Mouse (Mus musculus): Measurements from ENCODE around the gene Arhgef25. TPM values are rescaled to one million over a fixed set of nuclear protein-coding genes. Genes with fewer than 3 reads are reported as not detected.

Arhgef25 gene
- polyA plus RNA-seq, 1 experiment from 2014 or later = 32.7 TPM

GRCm38 (mm10) chr10:127171631-127172200 is 18.2 kb downstream of the Arhgef25 start:
- no peak overlapping the region for H3K27ac ChIP-seq (replicated peaks)
- 89% methylated on average over 15 of the region's 15 CpGs for WGBS
- H3K4me2 ChIP-seq = no peak overlapping the region
- no peak for ATAC-seq (ENCODE audit: low FRiP score)
- H3K36me3 ChIP-seq = peaks cover 41% of the 10 kb centered on the region
- no peak overlapping the region for H3K4me3 ChIP-seq (replicated peaks)
- no peak overlapping the region for H3K9ac ChIP-seq (replicated peaks)
- H3K9me3 ChIP-seq (replicated peaks) = no peaks in the 10 kb centered on the region
- peaks cover 29% of the 10 kb centered on the region for H3K4me1 ChIP-seq
- peaks cover 62% of the 10 kb centered on the region for H3K27me3 ChIP-seq (replicated peaks)

DNA sequence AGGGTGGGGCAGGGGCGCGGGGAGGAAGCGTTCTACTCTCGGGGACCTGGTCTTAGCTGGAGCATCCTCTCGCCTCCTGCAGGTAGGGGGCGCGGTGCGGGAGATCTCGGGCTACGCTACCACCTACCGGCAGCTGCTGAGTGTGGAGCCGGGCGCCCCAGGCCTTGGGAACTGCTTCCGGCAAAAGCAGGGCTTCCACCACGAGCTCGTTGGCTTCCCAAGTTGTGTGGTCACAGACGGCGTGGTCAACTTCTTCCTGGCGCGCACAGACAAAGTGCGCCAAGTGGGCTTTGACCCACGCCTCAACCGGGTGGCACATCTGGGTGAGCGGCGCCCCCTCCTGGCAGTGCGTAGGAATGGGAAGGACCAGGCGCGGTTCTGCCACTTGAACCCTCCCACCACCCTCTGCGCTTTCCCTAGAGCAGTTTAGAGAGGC is 19.0 kb downstream of the Arhgef25 start:
- H3K36me3 ChIP-seq = peaks cover 41% of the 10 kb centered on the region
- H3K27ac ChIP-seq (replicated peaks) = no peak overlapping the region
- H3K4me3 ChIP-seq (replicated peaks) = peak overlapping the region; percentile 21
- peak overlapping the region; percentile 53 for H3K4me2 ChIP-seq
- H3K9ac ChIP-seq (replicated peaks) = no peak overlapping the region
- H3K9me3 ChIP-seq (replicated peaks) = no peaks in the 10 kb centered on the region
- ATAC-seq (ENCODE audit: low FRiP score) = peak; percentile 18; the same call in 1 of the 2 replicates
- WGBS = 1% methylated on average over 29 of the region's 29 CpGs
- H3K4me1 ChIP-seq = peaks cover 33% of the 10 kb centered on the region
- peaks cover 53% of the 10 kb centered on the region for H3K27me3 ChIP-seq (replicated peaks)

DNA sequence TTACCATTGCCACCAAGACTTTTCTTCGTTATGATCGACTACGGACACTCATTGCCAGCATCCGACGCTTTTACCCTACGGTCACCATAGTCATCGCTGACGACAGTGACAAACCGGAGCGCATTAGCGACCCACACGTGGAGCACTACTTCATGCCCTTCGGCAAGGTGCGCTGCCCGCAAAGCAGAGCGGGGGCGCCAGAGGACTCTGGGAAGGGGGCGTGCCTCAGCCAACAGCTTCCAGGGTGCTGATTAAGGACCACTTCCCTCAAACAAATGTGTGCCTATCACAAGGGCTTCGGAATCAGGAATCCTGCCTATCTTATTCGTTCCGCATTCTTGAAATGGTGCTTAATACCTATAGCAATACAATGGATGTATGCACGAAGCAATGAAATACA is 19.9 kb downstream of the Arhgef25 start:
- no peak overlapping the region for H3K9ac ChIP-seq (replicated peaks)
- no peak overlapping the region for H3K27ac ChIP-seq (replicated peaks)
- peak overlapping the region; percentile 53 for H3K4me2 ChIP-seq
- no peaks in the 10 kb centered on the region for H3K9me3 ChIP-seq (replicated peaks)
- H3K4me3 ChIP-seq (replicated peaks) = no peak overlapping the region
- peaks cover 33% of the 10 kb centered on the region for H3K4me1 ChIP-seq
- ATAC-seq (ENCODE audit: low FRiP score) = no peak
- 5% methylated on average over 22 of the region's 22 CpGs for WGBS
- peaks cover 41% of the 10 kb centered on the region for H3K36me3 ChIP-seq
- H3K27me3 ChIP-seq (replicated peaks) = peaks cover 46% of the 10 kb centered on the region

DNA sequence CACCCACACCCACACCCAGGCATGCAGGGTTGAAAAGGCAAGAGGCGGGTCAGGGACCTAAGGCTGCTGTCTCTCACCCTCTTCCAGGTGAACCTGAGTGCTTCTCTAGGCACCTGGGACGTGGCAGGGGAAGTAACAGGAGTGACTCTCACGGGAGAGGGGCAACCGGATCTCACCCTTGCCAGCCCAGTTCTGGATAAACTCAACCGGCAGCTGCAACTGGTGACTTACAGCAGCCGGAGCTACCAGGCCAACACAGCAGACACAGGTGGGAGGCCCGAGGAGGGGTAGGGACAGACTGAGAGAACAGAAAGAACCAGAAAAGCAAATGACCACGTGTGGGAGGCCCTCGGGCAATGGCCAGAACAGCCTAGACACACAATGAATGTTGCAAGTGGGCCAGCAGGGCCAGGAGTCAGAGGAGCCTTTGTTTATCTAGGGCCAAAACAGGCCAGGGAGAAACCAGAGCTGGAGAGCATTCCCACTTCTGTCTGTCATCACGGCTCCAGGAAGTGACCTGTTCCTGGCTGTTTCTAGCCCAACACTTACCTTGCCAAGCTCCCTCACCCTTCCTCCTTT is 22.2 kb downstream of the Arhgef25 start:
- ATAC-seq (ENCODE audit: low FRiP score) = no peak
- Histone ChIP-seq H3K9ac (replicated peaks) (peak overlapping the region; percentile 97; the same call in 1 of the 2 replicates), H3K27me3 (replicated peaks) (peaks cover 43% of the 10 kb centered on the region), H3K27ac (replicated peaks) (no peak overlapping the region), H3K4me1 (peaks cover 38% of the 10 kb centered on the region), H3K36me3 (peaks cover 30% of the 10 kb centered on the region), H3K9me3 (replicated peaks) (no peaks in the 10 kb centered on the region), H3K4me2 (peak overlapping the region; percentile 81), H3K4me3 (replicated peaks) (peak overlapping the region; percentile 73; the same call in 1 of the 2 replicates)
- WGBS = 59% methylated on average over 10 of the region's 10 CpGs

- peak overlapping the region; percentile 81 for H3K4me2 ChIP-seq
- H3K36me3 ChIP-seq = peaks cover 25% of the 10 kb centered on the region
- peak overlapping the region; percentile 95 for H3K27ac ChIP-seq (replicated peaks)
- H3K4me3 ChIP-seq (replicated peaks) = peak overlapping the region; percentile 73
- peaks cover 38% of the 10 kb centered on the region for H3K4me1 ChIP-seq
- H3K27me3 ChIP-seq (replicated peaks) = peaks cover 43% of the 10 kb centered on the region
- H3K9me3 ChIP-seq (replicated peaks) = no peaks in the 10 kb centered on the region
- H3K9ac ChIP-seq (replicated peaks) = peak overlapping the region; percentile 97
- ATAC-seq (ENCODE audit: low FRiP score) = no peak
- WGBS = 23% methylated on average over 15 of the region's 15 CpGs
Observed at GRCm38 (mm10) chr10:127166771-127167613, 22.9 kb downstream of the Arhgef25 start.

DNA sequence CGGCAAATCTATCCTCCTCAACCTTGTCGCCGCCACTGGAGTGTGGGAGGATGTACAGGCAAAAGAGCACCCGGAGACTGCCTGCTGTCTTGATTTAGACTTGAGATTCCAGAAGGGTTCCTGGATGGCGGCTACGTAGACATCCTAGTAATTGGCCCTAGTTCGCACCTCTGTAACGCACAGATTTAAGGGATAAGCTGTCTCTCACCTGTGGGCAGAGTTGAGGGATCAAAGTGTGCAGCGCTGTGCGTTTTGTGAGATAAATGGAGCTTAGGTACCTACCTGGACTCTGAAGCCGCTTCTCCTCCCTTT is 23.5 kb downstream of the Arhgef25 start:
- Histone ChIP-seq H3K4me3 (replicated peaks) (peak overlapping the region; percentile 73), H3K9ac (replicated peaks) (peak overlapping the region; percentile 97), H3K27me3 (replicated peaks) (peaks cover 37% of the 10 kb centered on the region), H3K4me1 (peaks cover 38% of the 10 kb centered on the region), H3K36me3 (peaks cover 19% of the 10 kb centered on the region), H3K27ac (replicated peaks) (peak overlapping the region; percentile 95), H3K9me3 (replicated peaks) (no peaks in the 10 kb centered on the region), H3K4me2 (peak overlapping the region; percentile 81)
- no peak for ATAC-seq (ENCODE audit: low FRiP score)
- WGBS = 2% methylated on average over 11 of the region's 11 CpGs

DNA sequence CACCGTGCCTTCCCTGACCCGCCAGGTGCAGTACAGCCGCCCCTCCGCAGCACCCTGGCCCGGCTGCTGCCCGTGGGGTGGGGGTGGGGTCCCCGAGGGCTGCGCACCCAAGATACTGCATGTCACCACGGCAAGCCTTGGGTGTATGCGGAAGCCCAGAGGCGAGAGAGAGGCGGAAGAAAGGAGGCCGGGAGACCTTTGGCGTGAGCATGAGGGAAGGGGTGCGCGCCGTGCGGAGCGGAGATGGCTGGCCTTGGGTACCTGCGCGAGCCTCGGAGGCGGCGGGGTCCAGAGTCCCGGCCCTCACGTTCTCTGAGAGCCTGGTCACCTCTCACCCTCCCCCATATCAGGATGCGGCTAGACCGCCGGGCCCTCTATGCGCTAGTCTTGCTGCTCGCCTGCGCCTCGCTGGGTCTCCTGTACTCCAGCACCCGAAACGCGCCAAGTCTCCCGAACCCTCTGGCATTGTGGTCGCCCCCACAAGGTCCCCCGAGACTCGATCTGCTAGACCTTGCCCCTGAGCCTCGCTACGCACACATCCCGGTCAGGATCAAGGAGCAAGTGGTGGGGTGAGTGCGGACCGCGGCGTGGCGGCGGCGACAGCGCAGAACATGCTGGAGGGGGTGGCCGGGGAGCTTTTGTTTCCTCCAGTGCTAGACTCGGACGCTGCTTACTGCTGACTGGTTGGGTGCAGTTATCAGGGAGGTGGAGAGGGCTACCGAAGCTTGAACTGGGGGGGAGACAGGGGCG is 24.1 kb downstream of the Arhgef25 start:
- H3K4me1 ChIP-seq = peaks cover 37% of the 10 kb centered on the region
- peak overlapping the region; percentile 95 for H3K27ac ChIP-seq (replicated peaks)
- peaks cover 14% of the 10 kb centered on the region for H3K36me3 ChIP-seq
- under 1% methylated on average over 55 of the region's 56 CpGs for WGBS
- peak; percentile 65 for ATAC-seq (ENCODE audit: low FRiP score)
- no peaks in the 10 kb centered on the region for H3K9me3 ChIP-seq (replicated peaks)
- peak overlapping the region; percentile 73 for H3K4me3 ChIP-seq (replicated peaks)
- H3K4me2 ChIP-seq = peak overlapping the region; percentile 81
- peaks cover 33% of the 10 kb centered on the region for H3K27me3 ChIP-seq (replicated peaks)
- peak overlapping the region; percentile 97 for H3K9ac ChIP-seq (replicated peaks)

- under 1% methylated on average over 29 of the region's 42 CpGs for WGBS
- ATAC-seq (ENCODE audit: low FRiP score) = peak; percentile 54
- Histone ChIP-seq H3K9me3 (replicated peaks) (no peaks in the 10 kb centered on the region), H3K4me1 (peaks cover 32% of the 10 kb centered on the region), H3K4me3 (replicated peaks) (peak overlapping the region; percentile 73), H3K27me3 (replicated peaks) (peaks cover 28% of the 10 kb centered on the region), H3K9ac (replicated peaks) (peak overlapping the region; percentile 97), H3K4me2 (peak overlapping the region; percentile 81), H3K27ac (replicated peaks) (peak overlapping the region; percentile 95), H3K36me3 (peaks cover 14% of the 10 kb centered on the region)
Observed at GRCm38 (mm10) chr10:127165354-127165653, 24.6 kb downstream of the Arhgef25 start.

DNA sequence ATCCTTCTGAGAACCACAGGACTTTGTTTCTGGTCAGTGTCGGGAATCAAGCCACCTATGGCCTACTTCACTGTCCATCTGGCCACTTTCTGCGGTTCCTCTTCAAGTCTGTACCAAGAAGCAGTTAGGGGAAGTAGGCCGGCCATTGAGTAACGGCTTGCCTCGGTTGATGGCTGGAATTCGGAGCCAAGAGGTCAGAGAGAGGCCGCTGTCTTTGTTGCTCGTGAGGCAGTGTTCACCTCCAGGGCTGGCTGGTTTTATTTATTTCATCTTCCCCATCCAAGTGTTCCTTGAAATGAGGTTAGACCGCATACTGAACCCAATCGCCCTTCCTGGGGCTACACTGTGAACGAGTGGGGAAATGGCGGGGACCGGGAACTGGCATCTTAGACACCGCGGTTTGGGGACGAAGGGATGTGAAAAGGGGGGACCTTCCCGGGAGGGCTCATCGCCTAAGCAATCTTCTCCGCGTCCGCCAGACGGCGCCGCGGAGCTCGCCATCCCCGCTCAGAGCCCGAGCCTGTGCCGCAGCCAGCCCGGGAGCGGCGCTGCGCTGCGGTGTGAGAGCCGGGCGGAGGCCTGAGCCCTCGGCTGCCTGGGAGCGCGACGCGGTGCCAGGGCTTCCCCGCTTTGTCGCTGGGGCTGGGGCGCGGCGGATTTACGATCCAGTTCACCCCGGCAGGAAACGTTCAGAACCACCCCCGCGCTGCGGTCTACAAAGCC is 25.1 kb downstream of the Arhgef25 start, which contains the start of gene B4galnt1:
TSS of gene B4galnt1 (plus strand) at position 595 of the 723 bp plus-strand sequence.
- Histone ChIP-seq H3K27me3 (replicated peaks) (peaks cover 24% of the 10 kb centered on the region), H3K4me1 (peaks cover 26% of the 10 kb centered on the region), H3K9me3 (replicated peaks) (no peaks in the 10 kb centered on the region), H3K4me3 (replicated peaks) (peak within 1 kb of the TSS; percentile 73), H3K9ac (replicated peaks) (peak within 1 kb of the TSS; percentile 97), H3K4me2 (peak within 1 kb of the TSS; percentile 81), H3K27ac (replicated peaks) (peak within 1 kb of the TSS; percentile 95), H3K36me3 (peaks cover 14% of the 10 kb centered on the region)
- WGBS = 2% methylated on average over 52 of the region's 52 CpGs
- peak; percentile 89 for ATAC-seq (ENCODE audit: low FRiP score)

GRCm38 (mm10) chr10:127164190-127164589 is 25.7 kb downstream of the Arhgef25 start:
- H3K4me2 ChIP-seq = peak overlapping the region; percentile 81
- peaks cover 18% of the 10 kb centered on the region for H3K27me3 ChIP-seq (replicated peaks)
- peak overlapping the region; percentile 95 for H3K27ac ChIP-seq (replicated peaks)
- no peak overlapping the region; the same call in 1 of the 2 replicates for H3K9ac ChIP-seq (replicated peaks)
- WGBS = 97% methylated on average over 4 of the region's 4 CpGs
- H3K9me3 ChIP-seq (replicated peaks) = no peaks in the 10 kb centered on the region
- peaks cover 23% of the 10 kb centered on the region for H3K4me1 ChIP-seq
- no peak for ATAC-seq (ENCODE audit: low FRiP score)
- H3K36me3 ChIP-seq = peaks cover 10% of the 10 kb centered on the region
- H3K4me3 ChIP-seq (replicated peaks) = peak overlapping the region; percentile 73; the same call in 1 of the 2 replicates
